Mouse (Mus musculus): ENCODE measurements around the gene Clstn1.

Gene Clstn1

GRCm38 (mm10) chr4:149586044-149586782, at the start of gene Clstn1:
Gene Clstn1 (plus strand): TSS chr4:149586468.
- in situ Hi-C loops (cut with MboI; ENCODE audit: low sequenced_read_pairs), result no loop called here

GRCm38 (mm10) chr4:149539441-149539840, 46.8 kb upstream of the Clstn1 start:
- in situ Hi-C loops (cut with MboI; ENCODE audit: low sequenced_read_pairs), result no loop called here

GRCm38 (mm10) chr4:149541935-149542334, 44.3 kb upstream of the Clstn1 start:
- in situ Hi-C loops (cut with MboI; ENCODE audit: low sequenced_read_pairs), result loop anchor here (10.0 kb wide), 1 partner anchor 397 kb away; no protein-coding TSS in a partner anchor

- in situ Hi-C loops (cut with MboI; ENCODE audit: low sequenced_read_pairs), result loop anchor here (10.0 kb wide), 1 partner anchor 398 kb away; no protein-coding TSS in a partner anchor
Measured at GRCm38 (mm10) chr4:149542431-149542830, 43.8 kb upstream of the Clstn1 start.

GRCm38 (mm10) chr4:149542927-149543553, 43.2 kb upstream of the Clstn1 start:
- in situ Hi-C loops (cut with MboI; ENCODE audit: low sequenced_read_pairs), result loop anchor here (10.0 kb wide), 1 partner anchor 398 kb away; no protein-coding TSS in a partner anchor

GRCm38 (mm10) chr4:149544892-149545291, 41.4 kb upstream of the Clstn1 start:
- in situ Hi-C loops (cut with MboI; ENCODE audit: low sequenced_read_pairs), result loop anchor here (10.0 kb wide), 1 partner anchor 400 kb away; no protein-coding TSS in a partner anchor

- in situ Hi-C loops (cut with MboI; ENCODE audit: low sequenced_read_pairs), result loop anchor here (10.0 kb wide), 1 partner anchor 402 kb away; no protein-coding TSS in a partner anchor
Measured at GRCm38 (mm10) chr4:149546797-149547444, 39.3 kb upstream of the Clstn1 start.

GRCm38 (mm10) chr4:149547523-149547922, 38.7 kb upstream of the Clstn1 start:
- in situ Hi-C loops (cut with MboI; ENCODE audit: low sequenced_read_pairs), result loop anchor here (10.0 kb wide), 1 partner anchor 403 kb away; no protein-coding TSS in a partner anchor

GRCm38 (mm10) chr4:149549221-149549925, 36.9 kb upstream of the Clstn1 start:
- in situ Hi-C loops (cut with MboI; ENCODE audit: low sequenced_read_pairs), result loop anchor here (10.0 kb wide), 1 partner anchor 405 kb away; no protein-coding TSS in a partner anchor

- in situ Hi-C loops (cut with MboI; ENCODE audit: low sequenced_read_pairs), result no loop called here
Measured at GRCm38 (mm10) chr4:149550866-149551265, 35.4 kb upstream of the Clstn1 start.

- in situ Hi-C loops (cut with MboI; ENCODE audit: low sequenced_read_pairs), result no loop called here
Measured at GRCm38 (mm10) chr4:149551696-149552095, 34.6 kb upstream of the Clstn1 start.

GRCm38 (mm10) chr4:149553834-149554233, 32.4 kb upstream of the Clstn1 start:
- in situ Hi-C loops (cut with MboI; ENCODE audit: low sequenced_read_pairs), result no loop called here

GRCm38 (mm10) chr4:149556111-149556510, 30.2 kb upstream of the Clstn1 start:
- in situ Hi-C loops (cut with MboI; ENCODE audit: low sequenced_read_pairs), result no loop called here

- in situ Hi-C loops (cut with MboI; ENCODE audit: low sequenced_read_pairs), result no loop called here
Measured at GRCm38 (mm10) chr4:149557905-149558304, 28.4 kb upstream of the Clstn1 start.

GRCm38 (mm10) chr4:149558389-149558788, 27.9 kb upstream of the Clstn1 start:
- in situ Hi-C loops (cut with MboI; ENCODE audit: low sequenced_read_pairs), result no loop called here

GRCm38 (mm10) chr4:149561392-149561791, 24.9 kb upstream of the Clstn1 start:
- in situ Hi-C loops (cut with MboI; ENCODE audit: low sequenced_read_pairs), result no loop called here

- in situ Hi-C loops (cut with MboI; ENCODE audit: low sequenced_read_pairs), result no loop called here
Measured at GRCm38 (mm10) chr4:149561986-149562904, 24.0 kb upstream of the Clstn1 start.

GRCm38 (mm10) chr4:149562905-149563347, 23.3 kb upstream of the Clstn1 start:
- in situ Hi-C loops (cut with MboI; ENCODE audit: low sequenced_read_pairs), result no loop called here

- in situ Hi-C loops (cut with MboI; ENCODE audit: low sequenced_read_pairs), result no loop called here
Measured at GRCm38 (mm10) chr4:149563941-149564361, 22.3 kb upstream of the Clstn1 start.

Measured in CH12F3 (cell line).